Mouse (Mus musculus) small intestine, adult 2 months (tissue): Measurements from ENCODE around the gene Bod1.

Experiments used
- CTCF ChIP-seq: fragments of 200-500 bp; IDR thresholded peaks from 2 replicates; pipeline ENCODE4 v1.5.1; 2012; ENCODE audit warnings: low read depth, mild to moderate bottlenecking, control low read depth, inconsistent platforms, low read length, moderate library complexity, mixed read lengths; ENCODE audit not compliant: insufficient replicate concordance, insufficient read length; ENCODE audit errors: extremely low read depth
- POLR2A ChIP-seq: fragments of 200-500 bp; IDR thresholded peaks from 2 replicates; pipeline ENCODE4 v1.6.1; 2012; ENCODE audit warnings: low read depth, mild to moderate bottlenecking, control low read depth, inconsistent platforms, low read length, moderate library complexity

DNA sequence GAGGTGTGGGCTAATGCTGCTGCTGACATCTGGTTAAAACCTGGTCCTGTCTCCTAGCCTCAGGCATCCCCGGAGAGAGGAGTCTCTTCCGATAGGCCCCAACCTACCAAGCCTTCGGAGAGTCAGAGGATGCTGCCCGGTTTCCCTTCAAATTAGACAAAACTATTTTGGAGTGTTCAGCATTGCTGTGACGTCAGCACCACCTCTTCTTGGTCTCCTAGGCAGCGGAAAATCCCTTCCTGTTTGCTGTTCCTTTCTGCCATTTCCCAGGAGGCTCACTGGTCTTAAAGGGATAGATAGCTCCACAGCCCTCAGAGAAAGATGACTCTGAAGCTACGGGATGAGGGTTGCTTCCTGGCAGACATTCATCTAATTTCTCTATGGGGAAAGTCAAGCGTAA is 31.5 kb upstream of the Bod1 start:
- TF ChIP-seq POLR2A (no peak), CTCF (no peak)
